Mouse (Mus musculus): Measurements from ENCODE around the gene Fcamr. TPM values are rescaled to one million over a fixed set of nuclear protein-coding genes. Genes with fewer than 3 reads are reported as not detected.

Fcamr gene
- total and polyA plus RNA-seq, 3 experiments: 0.17 to 1.7 TPM; not detected in 1

GRCm38 (mm10) chr1:130838288-130838687, 37.6 kb downstream of the Fcamr start (continued):
- TF ChIP-seq ZNF384 (IDR thresholded peaks at IDR 0.05; ENCODE audit: low read depth, low read length): peak; percentile 47

- dilution Hi-C loops (cut with MboI; ENCODE audit: extremely low pct_ligation_motif_present, extremely low pct_unique_long_range_greater_than_20kb, low sequenced_read_pairs) (no loop called here), in situ Hi-C loops (cut with MboI; ENCODE audit: low pct_ligation_motif_present, low pct_unique_long_range_greater_than_20kb, low sequenced_read_pairs) (no loop called here)
- H3K27me3 ChIP-seq (replicated peaks): no peaks in the 10 kb centered on the region
- no peak overlapping the region for H3K9ac ChIP-seq (ENCODE audit: insufficient read depth, low read depth)
- no peak overlapping the region for H3K4me3 ChIP-seq (replicated peaks in 1 of 3; ENCODE audit: low read depth in 2 of 3, low read length in 2 of 3, poor library complexity in 1 of 3)
- H3K79me2 ChIP-seq (replicated peaks; ENCODE audit: control insufficient read depth, extremely low read depth, insufficient read depth, poor library complexity, severe bottlenecking): no peaks in the 10 kb centered on the region
- DNase-seq (ENCODE audit: extremely low read depth): no peak
- H3K9me3 ChIP-seq (replicated peaks; ENCODE audit: low read length): no peaks in the 10 kb centered on the region
- H3K36me3 ChIP-seq (replicated peaks in 1 of 2; ENCODE audit: control insufficient read depth in 1 of 2, insufficient read depth in 1 of 2, low read length in 1 of 2): no peaks in the 10 kb centered on the region
- peaks cover 0 to 14% of the 10 kb centered on the region in 2 experiments; a peak in 2 of 4 replicates for H3K4me1 ChIP-seq (ENCODE audit: control insufficient read depth in 1 of 2, insufficient read depth in 2 of 2)
- no peak overlapping the region for H3K27ac ChIP-seq (ENCODE audit: insufficient read depth, low read depth)
- no peak overlapping the region for H3K4me2 ChIP-seq (ENCODE audit: insufficient read depth, low read depth, poor library complexity, severe bottlenecking)
- no peak for TF ChIP-seq POLR2A (IDR thresholded peaks at IDR 0.05; ENCODE audit: low read depth, low read length)
- no peak for TF ChIP-seq JUN (IDR thresholded peaks at IDR 0.05; ENCODE audit: insufficient read depth, low read depth, low read length)
- TF ChIP-seq CHD2 (IDR thresholded peaks at IDR 0.05; ENCODE audit: low read length): no peak
- TF ChIP-seq UBTF (IDR thresholded peaks at IDR 0.05; ENCODE audit: low read depth, low read length): no peak
- TF ChIP-seq MEF2A (IDR thresholded peaks at IDR 0.05; ENCODE audit: borderline replicate concordance, low read depth, low read length): no peak
- TF ChIP-seq CHD1 (IDR thresholded peaks at IDR 0.05; ENCODE audit: low read depth, low read length): no peak
- no peak for TF ChIP-seq USF2 (conservative IDR thresholded peaks at IDR 0.05; ENCODE audit: low read depth, low read length)
- TF ChIP-seq POLR2AphosphoS2 (IDR thresholded peaks at IDR 0.05; ENCODE audit: low read depth, low read length): no peak
- no peak for TF ChIP-seq RCOR1 (conservative IDR thresholded peaks at IDR 0.05; ENCODE audit: low read depth, low read length)
- no peak for TF ChIP-seq TBP (conservative IDR thresholded peaks at IDR 0.05; ENCODE audit: low read depth, low read length)
- no peak for TF ChIP-seq ETS1 (conservative IDR thresholded peaks at IDR 0.05; ENCODE audit: low read depth, low read length)
- no peak for TF ChIP-seq SMC3 (IDR thresholded peaks at IDR 0.05; ENCODE audit: low read depth, low read length)
- no peak for TF ChIP-seq ZNF384 (IDR thresholded peaks at IDR 0.05; ENCODE audit: low read depth, low read length)
- TF ChIP-seq KAT2A (IDR thresholded peaks at IDR 0.05; ENCODE audit: insufficient replicate concordance, low read length): no peak
- no peak for TF ChIP-seq NRF1 (IDR thresholded peaks at IDR 0.05; ENCODE audit: low read depth, low read length)
- no peak for TF ChIP-seq ELF1 (IDR thresholded peaks at IDR 0.05; ENCODE audit: low read depth, low read length)
- TF ChIP-seq PAX5 (IDR thresholded peaks at IDR 0.05; ENCODE audit: low read length): no peak
- TF ChIP-seq USF1 (IDR thresholded peaks at IDR 0.05; ENCODE audit: low read depth, low read length): no peak
These were observed 40.1 kb downstream of the Fcamr start for GRCm38 (mm10) chr1:130840599-130841379.
